Mouse (Mus musculus) kidney, postnatal 25 days (tissue): Measurements from ENCODE around the gene Hsd11b1.

Experiments
- DNase-seq, 2 experiments: peaks; one replicate each; pipeline ENCODE4 v3.0.0; 2021; ENCODE audit warnings: mixed read lengths in 2 of 2

Hsd11b1 gene

GRCm38 (mm10) chr1:193198312-193198711, 65.6 kb downstream of the Hsd11b1 start:
- DNase-seq = no peak

GRCm38 (mm10) chr1:193197494-193198205, 66.2 kb downstream of the Hsd11b1 start:
- no peak for DNase-seq

GRCm38 (mm10) chr1:193195169-193195810, 68.6 kb downstream of the Hsd11b1 start:
- DNase-seq = no peak

GRCm38 (mm10) chr1:193194416-193195140, 69.3 kb downstream of the Hsd11b1 start:
- no peak for DNase-seq

GRCm38 (mm10) chr1:193191675-193192283, 72.1 kb downstream of the Hsd11b1 start:
- DNase-seq = no peak

GRCm38 (mm10) chr1:193189771-193190170, 74.1 kb downstream of the Hsd11b1 start:
- DNase-seq = no peak

GRCm38 (mm10) chr1:193189151-193189621, 74.7 kb downstream of the Hsd11b1 start:
- peak; percentile 41 to 59 for DNase-seq

GRCm38 (mm10) chr1:193188257-193188656, 75.6 kb downstream of the Hsd11b1 start:
- DNase-seq = no peak

- no peak for DNase-seq
These were observed 82.8 kb downstream of the Hsd11b1 start for GRCm38 (mm10) chr1:193181104-193181503.

- no peak for DNase-seq
These were observed 89.6 kb downstream of the Hsd11b1 start for GRCm38 (mm10) chr1:193174143-193174733.

GRCm38 (mm10) chr1:193173810-193174129, 90.1 kb downstream of the Hsd11b1 start:
- DNase-seq = no peak

- peak; percentile 97 for DNase-seq
These were observed 90.7 kb downstream of the Hsd11b1 start for GRCm38 (mm10) chr1:193172991-193173809.
